Mouse (Mus musculus) embryo, embryonic 10.5 days (tissue): ENCODE results near the gene Osgep.
"Not testable (repeated sequence)": the region's sequence is repeated elsewhere in the genome, so short reads cannot be mapped to it uniquely, and the experiment has no call there.

Source experiments
- DNase-seq: peaks from one replicate; pipeline ENCODE4 v3.0.0-alpha.2; 2015; ENCODE audit warnings: low spot score

Osgep gene

GRCm38 (mm10) chr14:50876236-50876950, 48.3 kb downstream of the Osgep start:
- no peak for DNase-seq

GRCm38 (mm10) chr14:50875591-50876230, 49.0 kb downstream of the Osgep start:
- DNase-seq: no peak

- DNase-seq: no peak
These were observed 49.5 kb downstream of the Osgep start for GRCm38 (mm10) chr14:50875175-50875574.

GRCm38 (mm10) chr14:50871284-50871683, 53.4 kb downstream of the Osgep start:
- DNase-seq: no peak

GRCm38 (mm10) chr14:50870805-50871143, 53.9 kb downstream of the Osgep start:
- DNase-seq: no peak

GRCm38 (mm10) chr14:50869889-50870804, 54.5 kb downstream of the Osgep start, which contains the start of gene Tep1:
TSS of gene Tep1 (minus strand) at chr14:50870560.
- DNase-seq: peak; percentile 76

GRCm38 (mm10) chr14:50868656-50869055, 56.0 kb downstream of the Osgep start:
- DNase-seq: no peak

GRCm38 (mm10) chr14:50868211-50868610, 56.5 kb downstream of the Osgep start:
- DNase-seq: no peak

- no peak for DNase-seq
These were observed 57.7 kb downstream of the Osgep start for GRCm38 (mm10) chr14:50866966-50867365.

GRCm38 (mm10) chr14:50865005-50865404, 59.7 kb downstream of the Osgep start:
- DNase-seq: not testable (repeated sequence)

GRCm38 (mm10) chr14:50862641-50863040, 62.1 kb downstream of the Osgep start:
- DNase-seq: no peak
